Mouse (Mus musculus) thymus, postnatal 0 days (tissue): ENCODE measurements around the gene Olfr510. TPM values are rescaled to one million over a fixed set of nuclear protein-coding genes. Genes with fewer than 3 reads are reported as not detected.
"Not testable (repeated sequence)": the region's sequence is repeated elsewhere in the genome, so short reads cannot be mapped to it uniquely, and the experiment has no call there.

Experiments used
- DNase-seq: peaks from one replicate; pipeline ENCODE4 v3.0.0-alpha.2; 2015; ENCODE audit warnings: low spot score
- polyA plus RNA-seq: library from polyadenylated mRNA; unstranded; fragments of >200 nt; fragmentation: Nextera tagmentation; extraction: Ambion mirVana; gene quantifications from 2 replicates; pipeline ENCODE4 v1.2.1, GENCODE M21; 2015

Olfr510 gene
- polyA plus RNA-seq = not detected in 2 replicates

DNA sequence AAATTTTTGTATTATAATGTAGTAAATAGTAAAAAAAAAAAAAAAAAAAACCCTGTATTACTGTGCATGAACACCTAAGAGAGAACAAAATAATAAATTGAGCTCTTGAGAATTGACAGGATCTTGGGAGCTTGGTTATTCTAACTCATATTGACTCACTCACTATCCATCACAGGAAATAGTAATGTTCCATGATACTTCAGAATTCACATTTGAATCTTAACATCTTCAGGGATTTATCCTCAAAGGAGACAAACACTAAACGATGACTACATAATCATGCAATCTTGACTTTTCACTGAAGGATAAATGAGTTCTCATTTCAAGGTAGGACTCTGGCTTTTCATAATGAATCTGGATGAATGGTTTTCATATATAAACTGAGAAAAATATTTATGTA lies at the start of gene Olfr510:
TSS of gene Olfr510 (plus strand) at position 301 of the 400 bp plus-strand sequence.
- DNase-seq = no peak

DNA sequence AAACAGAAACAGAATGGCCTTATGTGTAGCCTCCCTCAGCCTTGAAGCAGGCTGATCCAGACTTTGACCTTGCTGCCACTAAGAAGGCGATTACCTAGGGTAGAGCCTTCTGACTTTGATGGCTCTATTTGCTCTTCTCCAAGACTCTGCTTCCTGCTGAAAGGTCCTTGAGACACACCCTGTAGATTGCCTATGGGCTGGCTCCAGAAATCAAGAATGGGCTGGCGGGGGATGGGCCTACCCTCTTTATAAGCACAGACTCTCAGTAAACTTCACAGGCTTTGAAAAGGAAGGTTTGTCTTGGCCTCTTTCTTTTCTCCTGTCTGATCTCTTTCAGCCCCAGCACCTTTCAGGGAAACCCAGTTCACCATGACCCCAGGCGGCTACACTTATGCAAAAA lies 49.4 kb upstream of the Olfr510 start:
- DNase-seq = not testable (repeated sequence)

DNA sequence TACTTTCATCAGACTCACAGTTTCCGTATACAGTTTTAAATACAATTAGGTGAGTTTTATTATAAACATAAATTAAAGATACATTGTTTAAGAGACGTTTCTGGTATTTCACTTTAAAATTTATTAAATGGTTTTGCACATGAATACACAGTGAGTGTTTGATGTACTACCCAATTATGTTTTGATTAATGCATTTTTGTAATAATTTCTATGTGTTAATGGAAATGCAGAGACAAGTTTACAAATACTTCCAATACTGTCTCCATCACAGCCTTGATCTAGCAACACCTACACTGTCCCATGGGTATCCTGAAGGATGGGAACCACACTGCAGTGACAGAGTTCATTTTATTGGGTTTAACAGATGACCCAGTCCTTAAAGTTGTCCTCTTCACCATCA lies 44.7 kb upstream of the Olfr510 start, which contains the start of gene Olfr507:
TSS of gene Olfr507 (plus strand) at position 301 of the 400 bp plus-strand sequence.
- no peak for DNase-seq

DNA sequence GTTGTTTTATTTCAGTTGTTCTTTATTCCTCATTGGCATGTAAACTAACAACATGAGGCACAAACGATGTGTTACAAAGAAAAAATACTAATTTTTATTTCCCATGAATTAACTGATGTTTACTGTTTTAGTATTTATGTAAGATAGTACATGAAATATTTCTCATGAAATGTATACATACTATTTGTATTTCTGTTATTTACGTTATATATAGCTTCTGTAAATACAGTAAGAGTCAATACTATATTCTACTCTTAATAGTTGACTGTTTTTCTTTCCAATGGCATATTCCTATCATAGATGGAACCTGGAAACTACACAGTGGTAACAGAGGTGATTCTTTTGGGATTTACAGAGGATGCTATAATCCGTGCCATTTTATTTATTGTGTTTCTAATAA lies 36.5 kb upstream of the Olfr510 start, which contains the start of gene Olfr508:
TSS of gene Olfr508 (plus strand) at position 301 of the 400 bp plus-strand sequence.
- no peak for DNase-seq

DNA sequence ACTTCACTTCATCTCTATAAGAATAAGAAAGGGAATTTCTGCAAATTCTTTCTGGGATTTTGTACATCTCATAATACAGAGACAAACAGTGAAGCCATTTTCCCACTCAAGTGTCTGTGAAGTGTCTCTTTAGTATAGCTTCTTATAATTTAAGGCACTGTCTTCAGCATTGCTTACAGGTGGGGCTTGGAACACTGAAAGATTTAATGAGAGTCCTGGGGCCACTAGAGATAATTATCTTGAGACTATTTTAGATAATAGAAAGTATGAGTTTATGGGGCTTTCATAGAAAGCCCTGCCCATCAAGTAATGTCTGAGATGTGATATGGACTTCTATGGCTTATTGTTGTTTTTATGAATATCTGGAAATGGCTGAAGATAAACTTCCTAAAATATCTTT lies 14.4 kb upstream of the Olfr510 start, which contains the start of gene Olfr509:
TSS of gene Olfr509 (minus strand) at position 101 of the 400 bp plus-strand sequence.
- no peak for DNase-seq

DNA sequence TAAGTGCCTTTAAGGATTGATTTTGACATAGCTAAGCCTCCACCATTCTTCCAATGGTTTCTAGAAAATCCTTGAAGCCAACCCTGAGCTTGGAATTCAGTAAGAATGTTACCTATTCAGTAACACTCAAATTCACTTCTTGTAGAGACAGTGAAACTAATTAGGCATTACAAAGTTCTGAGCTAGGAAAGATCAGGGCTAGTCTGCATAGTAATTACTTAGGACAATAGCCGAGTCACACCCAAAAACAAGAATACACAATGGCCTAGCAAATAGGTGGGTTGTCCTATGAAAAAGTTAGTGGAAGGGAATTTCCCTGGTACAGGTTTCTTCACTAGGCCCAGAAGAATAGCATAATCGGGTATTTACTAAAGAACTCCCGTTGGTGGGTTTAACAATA lies 3.8 kb upstream of the Olfr510 start:
- DNase-seq = no peak

DNA sequence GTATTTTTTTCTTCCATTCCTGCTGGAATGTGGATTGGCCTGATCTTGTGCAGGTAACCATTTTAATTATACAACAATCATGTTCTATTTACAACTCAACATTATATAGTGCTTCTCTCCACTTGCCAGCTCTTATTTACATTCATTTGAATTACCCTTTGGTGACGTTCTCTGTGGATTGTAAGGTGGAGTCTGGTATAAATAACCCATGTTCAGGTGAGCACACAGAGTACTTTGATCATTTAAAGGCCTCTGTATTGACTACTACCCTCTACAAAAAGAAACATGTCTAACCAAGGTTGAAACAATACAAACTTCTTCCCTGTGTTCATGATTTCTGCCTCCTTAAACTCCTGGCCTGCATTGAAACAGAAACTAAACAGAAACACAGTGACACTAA lies 4.8 kb downstream of the Olfr510 start:
- no peak for DNase-seq

DNA sequence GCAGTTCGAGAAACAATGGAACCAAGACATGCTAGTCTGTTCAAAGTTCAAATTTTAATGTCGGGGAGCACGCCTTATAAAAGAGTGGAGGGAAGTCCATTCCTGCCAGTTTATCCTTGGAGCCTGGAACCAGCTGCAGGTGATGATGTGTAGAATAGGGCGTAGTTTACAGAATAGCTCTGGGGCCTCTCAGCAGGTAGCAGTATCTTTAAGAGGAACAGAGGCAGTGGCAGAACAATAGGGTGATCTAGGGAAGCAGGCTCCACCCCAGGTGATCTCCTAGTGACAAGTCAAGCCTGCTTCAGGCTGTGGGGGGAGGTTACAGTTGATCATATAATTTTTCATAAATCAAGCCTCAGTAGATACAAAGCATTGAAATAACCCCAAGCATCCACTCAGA lies 12.7 kb downstream of the Olfr510 start:
- DNase-seq = no peak

DNA sequence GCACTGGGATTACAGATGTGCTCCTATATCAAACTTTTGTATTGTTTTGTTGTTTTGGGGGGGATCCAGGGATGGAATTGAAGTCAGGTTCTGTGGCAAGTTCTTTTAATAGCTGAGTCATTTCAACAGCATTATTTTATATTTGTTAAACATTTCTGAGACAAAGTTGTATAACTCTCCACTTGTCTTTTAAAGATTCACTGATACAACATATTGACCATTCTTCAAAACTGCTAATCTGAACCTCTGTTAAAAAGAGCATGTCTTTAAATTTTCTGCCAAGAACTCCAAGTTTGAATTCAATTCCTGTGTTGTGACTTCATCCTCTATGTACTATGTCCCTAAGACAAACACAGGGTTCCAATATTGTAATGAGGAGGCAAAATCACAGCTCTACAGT lies 46.8 kb downstream of the Olfr510 start, which contains the start of gene Olfr512:
TSS of gene Olfr512 (plus strand) at position 301 of the 400 bp plus-strand sequence.
- no peak for DNase-seq

Other genes starting within 250 kb of the Olfr510 start
- not detected in 2 replicates for gene Olfr497, start 246.0 kb upstream of the Olfr510 start, polyA plus RNA-seq
- not detected in 2 replicates for gene Olfr498, start 201.1 kb upstream of the Olfr510 start, polyA plus RNA-seq
- gene Olfr502, start 141.4 kb upstream of the Olfr510 start, polyA plus RNA-seq = not detected in 2 replicates
- gene Olfr503, start 121.9 kb upstream of the Olfr510 start, polyA plus RNA-seq = not detected in 2 replicates
- not detected in 2 replicates for gene Olfr504, start 100.6 kb upstream of the Olfr510 start, polyA plus RNA-seq
- not detected in 2 replicates for gene Olfr506, start 55.6 kb upstream of the Olfr510 start, polyA plus RNA-seq
- gene Olfr507, start 44.6 kb upstream of the Olfr510 start, polyA plus RNA-seq = not detected in 2 replicates
- gene Olfr508, start 36.4 kb upstream of the Olfr510 start, polyA plus RNA-seq = not detected in 2 replicates
- gene Olfr509, start 14.5 kb upstream of the Olfr510 start, polyA plus RNA-seq = not detected in 2 replicates
- gene Olfr512, start 46.9 kb downstream of the Olfr510 start, polyA plus RNA-seq = not detected in 2 replicates
- not detected in 2 replicates for gene Olfr513, start 84.6 kb downstream of the Olfr510 start, polyA plus RNA-seq
- gene Olfr514, start 159.6 kb downstream of the Olfr510 start, polyA plus RNA-seq = not detected in 2 replicates
- not detected in 2 replicates for gene Olfr516, start 184.1 kb downstream of the Olfr510 start, polyA plus RNA-seq
- gene Olfr517, start 206.0 kb downstream of the Olfr510 start, polyA plus RNA-seq = not detected in 2 replicates
- gene Olfr518, start 218.6 kb downstream of the Olfr510 start, polyA plus RNA-seq = not detected in 2 replicates
- not detected in 2 replicates for gene Olfr519, start 228.0 kb downstream of the Olfr510 start, polyA plus RNA-seq